Mouse (Mus musculus) forebrain, embryonic 13.5 days (tissue): ENCODE data around the gene Tm7sf3. TPM values are rescaled to one million over a fixed set of nuclear protein-coding genes. Genes with fewer than 3 reads are reported as not detected.

ENCODE experiments used
- ATAC-seq: fragments of 200-750 bp; cut with Nextera tagmentation; 2 replicates; pipeline ENCODE4 v1.8.0; 2017
- H3K27ac ChIP-seq: fragments of 300-500 bp; sonication (generic); 2 replicates; pipeline ENCODE4 v1.5.1; 2015; ENCODE audit warnings: inconsistent platforms, mild to moderate bottlenecking, moderate library complexity
- H3K27me3 ChIP-seq: fragments of 300-500 bp; sonication (generic); 2 replicates; pipeline ENCODE4 v1.6.1; 2015; ENCODE audit warnings: mild to moderate bottlenecking, inconsistent platforms
- H3K36me3 ChIP-seq: fragments of 300-500 bp; sonication (generic); 2 replicates; pipeline ENCODE4 v1.6.1; 2015; ENCODE audit warnings: mild to moderate bottlenecking, inconsistent platforms; ENCODE audit not compliant: poor library complexity, severe bottlenecking
- H3K4me1 ChIP-seq: fragments of 300-500 bp; sonication (generic); 2 replicates; pipeline ENCODE4 v1.6.1; 2015; ENCODE audit warnings: inconsistent platforms
- H3K4me2 ChIP-seq: fragments of 300-500 bp; sonication (generic); 2 replicates; pipeline ENCODE4 v1.6.1; 2015; ENCODE audit warnings: inconsistent platforms, mild to moderate bottlenecking, moderate library complexity
- H3K4me3 ChIP-seq: fragments of 300-500 bp; sonication (generic); 2 replicates; pipeline ENCODE4 v1.5.1; 2015; ENCODE audit warnings: mild to moderate bottlenecking, inconsistent platforms
- H3K9ac ChIP-seq: fragments of 300-500 bp; sonication (generic); 2 replicates; pipeline ENCODE4 v1.6.1; 2015; ENCODE audit warnings: mild to moderate bottlenecking, inconsistent platforms
- H3K9me3 ChIP-seq: fragments of 300-500 bp; sonication (generic); replicated peaks from 2 replicates; pipeline ENCODE4 v1.6.1; 2016; ENCODE audit warnings: inconsistent platforms
- WGBS: fragments of 180-500 bp; shearing (Covaris S2); methylation state at CpG from one replicate; pipeline ENCODE4 v1.1.7; 2015; 5-methylcytosine and 5-hydroxymethylcytosine counted together
- polyA plus RNA-seq: library from polyadenylated mRNA; unstranded; fragments of >200 nt; fragmentation: Nextera tagmentation; extraction: Ambion mirVana; gene quantifications from 2 replicates; pipeline ENCODE4 v1.2.1, GENCODE M21; 2015

Gene Tm7sf3
- polyA plus RNA-seq, 1 experiment from 2014 or later: 21.7 TPM

DNA sequence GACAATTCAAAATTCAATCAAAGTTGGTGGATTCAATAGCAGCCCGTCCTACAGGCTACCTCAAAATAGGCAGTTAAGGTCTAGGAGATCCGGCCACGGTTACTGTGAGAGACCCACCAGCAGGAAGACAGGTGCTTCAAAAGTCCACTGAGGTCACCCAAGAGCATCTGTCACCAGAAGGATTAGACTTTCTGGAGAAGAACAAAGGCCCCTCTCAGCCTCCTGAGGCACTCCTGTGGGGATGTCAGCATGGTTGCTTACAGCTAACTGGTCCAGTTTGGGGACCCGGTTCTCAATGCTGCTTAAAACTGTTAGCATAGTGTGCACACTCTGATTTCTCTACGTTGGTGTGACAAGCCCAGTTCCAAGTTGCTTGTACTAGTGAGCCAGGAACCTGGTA lies 29.5 kb upstream of the Tm7sf3 start:
- Histone ChIP-seq H3K36me3 (no peaks in the 10 kb centered on the region), H3K4me3 (no peak overlapping the region), H3K27ac (no peak overlapping the region), H3K27me3 (no peaks in the 10 kb centered on the region), H3K4me1 (no peaks in the 10 kb centered on the region), H3K4me2 (no peak overlapping the region), H3K9ac (no peak overlapping the region), H3K9me3 (0 out of 2 replicates have a peak, but pooled peaks cover 3% of the 10 kb centered on the region)
- ATAC-seq: no peak
- WGBS: 58% methylated on average over 5 of the region's 5 CpGs

DNA sequence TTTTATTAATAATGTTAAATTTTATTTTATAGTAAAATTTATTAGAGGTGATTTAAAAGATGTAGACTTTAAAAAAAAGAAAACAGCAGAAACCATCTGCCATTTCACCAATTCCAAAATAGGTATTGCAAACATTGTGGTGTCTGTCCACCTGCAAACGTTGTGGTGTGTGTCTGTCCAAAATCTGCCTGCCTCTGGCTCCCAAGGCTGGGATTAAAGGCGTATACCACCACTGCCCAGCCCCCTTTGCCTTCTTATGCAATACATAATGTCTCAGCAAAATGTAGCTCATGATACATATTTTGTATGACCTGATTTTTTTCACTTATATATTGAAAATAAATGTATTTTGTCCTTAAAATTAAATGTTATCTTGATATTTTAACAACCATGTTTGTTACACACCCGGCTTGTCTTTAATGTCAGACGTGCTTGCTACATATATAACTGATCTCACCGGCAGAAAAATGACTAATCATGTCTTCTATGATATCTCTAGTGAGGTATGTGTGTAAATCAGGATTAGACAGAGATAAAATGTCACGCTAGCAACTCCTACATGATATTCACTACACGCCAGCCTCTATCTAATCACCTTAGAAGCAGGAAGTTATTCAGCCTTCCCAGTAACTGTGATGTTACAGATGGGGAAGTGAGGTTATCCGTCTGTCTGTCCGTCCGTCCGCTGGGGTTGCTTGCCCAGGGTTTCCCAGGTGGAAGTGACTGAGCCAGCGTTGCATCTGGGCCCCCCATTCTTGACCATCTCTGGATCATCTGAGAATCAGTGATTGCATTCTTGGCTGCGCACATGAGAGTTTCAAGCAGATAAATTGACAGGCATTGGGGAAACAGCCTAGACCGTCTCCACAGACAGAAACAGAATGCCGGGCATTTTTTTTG lies 28.6 kb upstream of the Tm7sf3 start:
- WGBS: 93% methylated on average over 15 of the region's 15 CpGs
- H3K4me2 ChIP-seq: no peak overlapping the region
- no peaks in the 10 kb centered on the region for H3K36me3 ChIP-seq
- ATAC-seq: no peak
- H3K9me3 ChIP-seq: 0 out of 2 replicates have a peak, but pooled peaks cover 3% of the 10 kb centered on the region
- no peak overlapping the region for H3K27ac ChIP-seq
- H3K9ac ChIP-seq: no peak overlapping the region
- H3K27me3 ChIP-seq: no peaks in the 10 kb centered on the region
- H3K4me3 ChIP-seq: no peak overlapping the region
- H3K4me1 ChIP-seq: no peaks in the 10 kb centered on the region

DNA sequence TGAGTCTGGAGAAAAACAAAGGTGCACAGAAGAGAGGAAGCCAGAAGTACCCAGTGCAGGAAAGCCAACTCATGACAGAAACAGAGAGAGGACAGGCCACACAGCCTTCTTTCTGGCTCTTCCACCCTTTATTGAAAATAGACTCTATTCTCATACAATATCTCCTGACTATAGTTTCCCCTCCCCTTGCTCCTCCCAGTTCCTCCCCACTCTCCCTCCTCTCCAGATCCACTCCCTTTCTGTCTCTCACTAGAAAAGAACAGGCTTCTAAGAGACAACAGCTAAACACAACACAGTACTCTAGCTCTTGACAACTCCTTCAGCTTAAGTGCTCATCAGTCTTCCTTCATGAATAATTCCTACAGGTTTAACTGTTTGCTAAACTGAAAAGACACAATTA lies 26.0 kb upstream of the Tm7sf3 start:
- no peaks in the 10 kb centered on the region for H3K4me1 ChIP-seq
- no peak for ATAC-seq
- no peak overlapping the region for H3K27ac ChIP-seq
- H3K27me3 ChIP-seq: no peaks in the 10 kb centered on the region
- no peak overlapping the region for H3K4me2 ChIP-seq
- H3K9ac ChIP-seq: no peak overlapping the region
- no peak overlapping the region for H3K4me3 ChIP-seq
- H3K9me3 ChIP-seq: 0 out of 2 replicates have a peak, but pooled peaks cover 3% of the 10 kb centered on the region
- no peaks in the 10 kb centered on the region for H3K36me3 ChIP-seq

DNA sequence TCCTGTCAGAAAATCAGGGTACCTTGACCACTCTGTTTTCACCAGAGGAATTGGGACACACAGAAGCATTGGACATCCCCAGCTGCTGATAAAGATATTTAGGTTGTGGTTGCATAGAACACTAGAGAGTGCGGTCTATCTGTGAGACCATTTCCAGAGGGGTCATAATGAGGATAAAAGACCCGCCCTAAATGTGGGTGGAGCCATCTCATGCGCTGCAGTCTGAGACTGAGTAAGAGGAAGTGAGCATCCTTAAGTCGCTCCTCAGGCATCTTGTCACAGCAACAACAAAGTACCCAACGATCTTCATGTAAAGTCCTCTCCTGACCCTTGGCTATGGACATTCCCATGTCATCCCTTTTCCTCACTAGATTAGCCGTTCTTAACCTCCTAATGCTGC lies 24.2 kb upstream of the Tm7sf3 start:
- no peak overlapping the region for H3K27ac ChIP-seq
- no peak overlapping the region for H3K4me3 ChIP-seq
- no peaks in the 10 kb centered on the region for H3K27me3 ChIP-seq
- H3K4me1 ChIP-seq: no peaks in the 10 kb centered on the region
- no peak overlapping the region for H3K9ac ChIP-seq
- 84% methylated on average over 6 of the region's 6 CpGs for WGBS
- H3K9me3 ChIP-seq: 0 out of 2 replicates have a peak, but pooled peaks cover 3% of the 10 kb centered on the region
- H3K36me3 ChIP-seq: no peaks in the 10 kb centered on the region
- H3K4me2 ChIP-seq: no peak overlapping the region
- ATAC-seq: no peak

DNA sequence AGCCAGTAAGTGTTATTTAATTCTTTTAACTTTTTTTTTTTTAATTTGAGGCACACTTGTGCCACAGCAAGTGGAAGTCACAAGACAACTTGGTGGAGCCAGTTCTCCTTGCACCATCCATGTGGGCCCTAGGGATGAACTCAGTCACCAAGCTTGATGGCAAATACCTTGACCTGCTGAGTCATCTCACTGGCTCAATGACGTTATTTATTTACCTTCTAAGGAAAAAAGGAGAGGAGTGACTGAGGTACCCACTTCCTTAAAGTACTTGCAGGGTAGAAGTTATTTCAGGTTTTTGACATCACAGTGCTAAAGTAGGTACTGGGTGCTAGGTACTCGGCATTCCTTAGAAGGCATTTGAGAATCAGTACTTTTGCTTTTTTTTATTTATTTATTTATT lies 22.8 kb upstream of the Tm7sf3 start:
- Histone ChIP-seq H3K9ac (no peak overlapping the region), H3K27me3 (no peaks in the 10 kb centered on the region), H3K4me3 (no peak overlapping the region), H3K4me2 (no peak overlapping the region), H3K9me3 (0 out of 2 replicates have a peak, but pooled peaks cover under 1% of the 10 kb centered on the region), H3K27ac (no peak overlapping the region), H3K4me1 (no peaks in the 10 kb centered on the region), H3K36me3 (no peaks in the 10 kb centered on the region)
- 89% methylated on average over 2 of the region's 2 CpGs for WGBS
- no peak for ATAC-seq

DNA sequence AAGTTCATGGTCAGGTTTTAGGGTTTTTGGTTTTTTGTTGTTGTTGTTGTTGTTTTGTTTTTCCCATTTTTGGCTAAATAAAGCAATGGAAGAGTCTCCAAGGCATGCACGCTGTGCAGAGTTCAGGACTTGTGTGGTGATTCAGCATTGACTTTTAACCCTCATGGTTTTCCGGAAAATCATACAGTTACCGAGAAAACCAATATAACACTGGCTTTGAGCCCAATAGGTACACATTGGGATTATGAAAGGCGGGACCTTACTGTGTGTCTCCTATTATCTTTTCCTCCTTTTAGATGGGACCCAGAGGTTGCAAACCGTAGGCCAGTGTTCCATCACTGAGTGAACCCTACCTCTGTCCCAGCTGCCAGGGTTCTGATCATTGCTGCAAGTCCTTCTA lies 22.3 kb upstream of the Tm7sf3 start:
- 96% methylated on average over 5 of the region's 5 CpGs for WGBS
- no peak for ATAC-seq
- Histone ChIP-seq H3K4me1 (no peaks in the 10 kb centered on the region), H3K4me3 (no peak overlapping the region), H3K27me3 (no peaks in the 10 kb centered on the region), H3K4me2 (no peak overlapping the region), H3K9me3 (no peaks in the 10 kb centered on the region), H3K36me3 (no peaks in the 10 kb centered on the region), H3K9ac (no peak overlapping the region), H3K27ac (no peak overlapping the region)

DNA sequence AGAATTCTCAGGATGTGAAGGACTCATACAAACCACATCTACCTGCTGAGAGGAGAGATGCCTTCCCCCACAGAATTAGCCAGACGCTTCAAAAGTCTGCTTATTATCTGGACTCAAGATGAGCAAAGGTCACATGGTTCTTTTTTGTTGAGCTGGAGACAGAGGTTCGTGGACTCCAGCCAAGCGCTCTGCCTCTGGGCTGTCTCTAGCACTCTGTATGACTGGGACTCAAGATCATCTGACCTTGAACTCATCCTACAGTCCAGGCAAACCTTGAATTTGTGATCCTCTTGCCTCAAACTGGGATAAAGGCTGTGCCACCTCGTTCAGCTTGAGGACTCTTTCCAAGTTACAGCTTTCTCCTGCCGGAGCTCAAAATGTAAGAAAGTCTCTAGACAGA lies 21.5 kb upstream of the Tm7sf3 start:
- Histone ChIP-seq H3K36me3 (no peaks in the 10 kb centered on the region), H3K27me3 (no peaks in the 10 kb centered on the region), H3K4me2 (no peak overlapping the region), H3K4me1 (no peaks in the 10 kb centered on the region), H3K27ac (no peak overlapping the region), H3K9ac (no peak overlapping the region), H3K9me3 (no peaks in the 10 kb centered on the region), H3K4me3 (no peak overlapping the region)
- 62% methylated on average over 5 of the region's 5 CpGs for WGBS
- ATAC-seq: no peak

DNA sequence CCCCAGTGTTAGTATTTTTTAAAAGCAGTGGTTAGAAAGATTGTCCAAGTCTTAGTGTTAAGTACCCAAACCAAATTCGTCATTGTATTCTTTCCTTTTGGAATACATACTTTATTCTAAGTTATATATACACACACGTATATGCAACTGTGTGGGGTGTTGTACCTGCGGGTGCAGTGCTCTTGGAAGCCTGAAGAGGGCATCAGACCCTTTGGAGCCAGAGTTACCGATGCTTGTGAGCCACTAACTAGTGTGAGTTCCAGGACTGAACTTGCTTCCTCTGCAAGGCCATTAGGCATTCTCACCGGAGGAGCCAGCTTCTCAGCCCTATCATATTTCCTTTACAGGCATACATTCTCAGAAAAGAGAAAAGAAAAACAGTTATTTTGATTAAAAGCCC lies 20.1 kb upstream of the Tm7sf3 start:
- H3K27ac ChIP-seq: no peak overlapping the region
- WGBS: 43% methylated on average over 5 of the region's 5 CpGs
- ATAC-seq: no peak

DNA sequence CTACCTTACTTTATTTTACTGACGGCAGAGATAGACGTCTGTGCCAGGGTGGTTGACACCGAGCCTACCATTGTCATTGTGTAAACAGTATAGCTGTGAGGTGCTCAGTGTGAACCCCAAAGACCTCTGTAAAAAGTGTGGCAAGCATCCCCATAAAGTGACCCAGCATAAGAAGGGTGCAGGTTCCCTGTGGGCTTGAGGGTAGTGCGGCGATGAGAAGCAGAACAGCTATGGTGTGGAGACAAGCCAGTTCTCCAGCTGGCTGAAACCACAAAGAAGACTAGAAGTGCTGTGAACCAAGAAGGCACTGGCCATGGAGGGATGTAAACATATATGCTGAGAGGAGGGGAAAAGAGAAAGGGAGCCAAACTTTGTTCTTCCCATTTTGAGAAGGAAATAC lies 19.0 kb upstream of the Tm7sf3 start:
- no peaks in the 10 kb centered on the region for H3K4me1 ChIP-seq
- no peak overlapping the region for H3K4me2 ChIP-seq
- no peak overlapping the region for H3K9ac ChIP-seq
- H3K27ac ChIP-seq: no peak overlapping the region
- no peaks in the 10 kb centered on the region for H3K27me3 ChIP-seq
- H3K36me3 ChIP-seq: no peaks in the 10 kb centered on the region
- no peak overlapping the region for H3K4me3 ChIP-seq
- WGBS: 91% methylated on average over 5 of the region's 5 CpGs
- no peaks in the 10 kb centered on the region for H3K9me3 ChIP-seq
- ATAC-seq: no peak

More for the DNA sequence above, 20.1 kb upstream of the Tm7sf3 start:
- Histone ChIP-seq H3K9ac (no peak overlapping the region), H3K36me3 (no peaks in the 10 kb centered on the region), H3K4me3 (no peak overlapping the region), H3K9me3 (no peaks in the 10 kb centered on the region), H3K4me1 (no peaks in the 10 kb centered on the region), H3K27me3 (no peaks in the 10 kb centered on the region), H3K4me2 (no peak overlapping the region)

DNA sequence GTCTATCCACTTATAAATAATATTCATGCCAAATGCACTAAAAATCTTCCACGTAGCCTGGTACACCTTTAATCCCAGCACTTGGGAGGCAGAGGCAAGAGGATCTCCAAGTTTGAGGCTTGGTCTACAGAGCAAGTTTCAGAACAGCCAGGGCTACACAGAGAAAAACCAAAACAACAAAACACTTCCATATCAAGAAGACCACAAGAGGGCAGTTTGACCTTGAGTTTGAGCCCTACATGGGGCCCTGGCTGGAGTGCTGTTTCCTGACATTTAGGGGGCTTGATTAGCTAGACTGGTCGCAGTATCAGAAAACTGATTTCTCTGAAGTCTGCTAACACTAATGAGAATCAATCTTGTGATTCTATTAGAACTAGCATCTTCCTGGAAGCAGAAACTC lies 18.0 kb upstream of the Tm7sf3 start:
- no peak overlapping the region for H3K9ac ChIP-seq
- WGBS: 73% methylated on average over 2 of the region's 2 CpGs
- no peaks in the 10 kb centered on the region for H3K4me1 ChIP-seq
- no peak overlapping the region for H3K4me3 ChIP-seq
- no peak overlapping the region for H3K27ac ChIP-seq
- no peaks in the 10 kb centered on the region for H3K9me3 ChIP-seq
- H3K4me2 ChIP-seq: no peak overlapping the region
- H3K27me3 ChIP-seq: no peaks in the 10 kb centered on the region
- H3K36me3 ChIP-seq: no peaks in the 10 kb centered on the region
- no peak for ATAC-seq

DNA sequence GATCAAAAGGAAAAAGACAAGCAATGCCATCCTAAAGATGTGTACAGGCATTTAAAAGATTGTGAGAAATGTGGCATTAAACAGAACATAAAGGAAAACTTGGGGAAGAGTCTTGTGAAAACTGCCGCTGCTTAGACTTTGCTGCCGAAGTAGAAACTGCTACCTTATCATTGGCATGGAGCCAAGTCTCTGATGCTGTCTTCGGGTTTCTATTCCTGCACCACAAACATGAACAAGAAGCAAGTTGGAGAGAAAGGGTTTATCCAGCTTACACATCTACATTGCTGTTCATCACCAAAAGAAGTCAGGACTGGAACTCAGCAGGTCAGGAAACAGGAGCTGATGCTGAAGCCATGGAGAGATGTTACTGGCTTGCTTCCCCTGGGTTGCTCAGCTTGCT lies 10.6 kb upstream of the Tm7sf3 start:
- H3K4me2 ChIP-seq: no peak overlapping the region
- 74% methylated on average over 3 of the region's 3 CpGs for WGBS
- no peaks in the 10 kb centered on the region for H3K27me3 ChIP-seq
- ATAC-seq: no peak
- peaks cover 15% of the 10 kb centered on the region for H3K36me3 ChIP-seq
- no peak overlapping the region for H3K27ac ChIP-seq
- no peak overlapping the region for H3K9ac ChIP-seq
- no peaks in the 10 kb centered on the region for H3K4me1 ChIP-seq
- no peaks in the 10 kb centered on the region for H3K9me3 ChIP-seq
- H3K4me3 ChIP-seq: no peak overlapping the region

DNA sequence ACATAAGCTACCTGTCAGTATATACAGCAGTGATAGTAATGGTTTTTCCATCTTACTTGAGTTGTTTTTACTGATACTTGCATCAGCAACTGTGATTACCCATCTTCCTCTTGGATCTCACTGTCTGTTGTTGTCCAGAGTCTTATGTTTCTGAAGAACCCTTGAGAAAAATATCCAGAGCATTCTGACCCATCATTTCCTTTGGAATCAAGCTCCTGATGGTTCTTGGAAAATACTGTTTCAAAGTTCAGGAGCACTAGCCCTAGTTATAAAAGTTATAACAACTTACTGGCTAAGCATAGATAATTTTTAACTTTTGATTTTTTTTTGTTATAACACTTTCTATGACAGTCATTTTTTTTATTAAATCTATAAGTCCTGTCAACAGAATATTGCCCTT lies 8.8 kb upstream of the Tm7sf3 start:
- no peaks in the 10 kb centered on the region for H3K27me3 ChIP-seq
- H3K27ac ChIP-seq: no peak overlapping the region
- no peak overlapping the region for H3K4me2 ChIP-seq
- peaks cover 15% of the 10 kb centered on the region for H3K36me3 ChIP-seq
- no peak for ATAC-seq
- H3K9me3 ChIP-seq: no peaks in the 10 kb centered on the region
- H3K4me1 ChIP-seq: no peaks in the 10 kb centered on the region
- no peak overlapping the region for H3K4me3 ChIP-seq
- H3K9ac ChIP-seq: no peak overlapping the region

DNA sequence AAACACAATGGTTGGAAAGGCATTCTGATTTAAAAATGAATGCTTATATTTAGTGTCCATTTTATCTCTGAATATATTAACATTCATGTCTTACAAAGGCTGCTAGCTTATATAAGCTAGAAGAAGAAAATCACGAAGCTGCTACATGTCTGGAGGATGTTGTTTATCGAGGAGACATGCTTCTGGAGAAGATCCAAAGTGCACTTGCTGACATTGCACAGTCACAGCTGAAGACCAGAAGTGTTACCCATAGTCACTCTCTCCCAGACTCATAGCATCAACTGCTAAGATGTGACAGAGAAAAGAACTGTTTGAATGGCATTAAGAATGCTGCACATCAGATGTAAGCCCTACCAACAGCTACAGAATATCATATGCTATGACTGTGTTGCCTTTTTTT lies 7.4 kb upstream of the Tm7sf3 start:
- WGBS: 94% methylated on average over 2 of the region's 2 CpGs
- Histone ChIP-seq H3K36me3 (peaks cover 15% of the 10 kb centered on the region), H3K4me1 (no peaks in the 10 kb centered on the region), H3K27me3 (no peaks in the 10 kb centered on the region), H3K9ac (no peak overlapping the region), H3K4me3 (no peak overlapping the region), H3K9me3 (no peaks in the 10 kb centered on the region), H3K27ac (no peak overlapping the region), H3K4me2 (no peak overlapping the region)
- ATAC-seq: no peak
